Mouse (Mus musculus) heart, embryonic 11.5 days (tissue): ENCODE results near the gene Fgfrl1. TPM values are rescaled to one million over a fixed set of nuclear protein-coding genes. Genes with fewer than 3 reads are reported as not detected.

Source experiments
- ATAC-seq: fragments of 200-750 bp; cut with Nextera tagmentation; replicated peaks from 2 replicates; pipeline ENCODE4 v1.8.0; 2017; ENCODE audit warnings: moderate library complexity; ENCODE audit not compliant: insufficient number of reproducible peaks, low FRiP score, low TSS enrichment
- H3K27ac ChIP-seq: fragments of 300-500 bp; sonication (generic); 2 replicates; pipeline ENCODE4 v1.5.1; 2014; ENCODE audit warnings: mild to moderate bottlenecking, low read depth, low read length
- H3K27me3 ChIP-seq: fragments of 300-500 bp; sonication (generic); 2 replicates; pipeline ENCODE4 v1.6.1; 2014; ENCODE audit warnings: mild to moderate bottlenecking, low read length, mixed read lengths; ENCODE audit not compliant: control insufficient read depth, insufficient read depth
- H3K36me3 ChIP-seq: fragments of 300-500 bp; sonication (generic); 2 replicates; pipeline ENCODE4 v1.6.1; 2014; ENCODE audit warnings: mild to moderate bottlenecking, low read length, moderate library complexity, mixed read lengths; ENCODE audit not compliant: control insufficient read depth, insufficient read depth
- H3K4me1 ChIP-seq: fragments of 300-500 bp; sonication (generic); 2 replicates; pipeline ENCODE4 v1.6.1; 2014; ENCODE audit warnings: low read length; ENCODE audit not compliant: control insufficient read depth, insufficient read depth
- H3K4me2 ChIP-seq: fragments of 300-500 bp; sonication (generic); 2 replicates; pipeline ENCODE4 v1.6.1; 2014; ENCODE audit warnings: mild to moderate bottlenecking, moderate library complexity
- H3K4me3 ChIP-seq: fragments of 300-500 bp; sonication (generic); 2 replicates; pipeline ENCODE4 v1.5.1; 2014; ENCODE audit warnings: low read depth, low read length
- H3K9ac ChIP-seq: fragments of 300-500 bp; sonication (generic); 2 replicates; pipeline ENCODE4 v1.6.1; 2014; ENCODE audit warnings: mild to moderate bottlenecking, low read depth, low read length, moderate library complexity
- H3K9me3 ChIP-seq: fragments of 300-500 bp; sonication (generic); replicated peaks from 2 replicates; pipeline ENCODE4 v1.6.1; 2016; ENCODE audit warnings: low read length; ENCODE audit not compliant: control insufficient read depth
- WGBS: fragments of 180-500 bp; shearing (Covaris S2); extraction: QIAGEN DNeasy Blood & Tissue Kit; methylation state at CpG from one replicate; pipeline ENCODE4 v1.1.7; 2014; ENCODE audit not compliant: insufficient replicate concordance; 5-methylcytosine and 5-hydroxymethylcytosine counted together
- polyA plus RNA-seq: library from polyadenylated mRNA; unstranded; fragments of >200 nt; fragmentation: Nextera tagmentation; extraction: Ambion mirVana; gene quantifications from 2 replicates; pipeline ENCODE4 v1.2.1, GENCODE M21; 2014

Gene Fgfrl1
- polyA plus RNA-seq, 1 experiment from 2014 or later, result 28.0 TPM

DNA sequence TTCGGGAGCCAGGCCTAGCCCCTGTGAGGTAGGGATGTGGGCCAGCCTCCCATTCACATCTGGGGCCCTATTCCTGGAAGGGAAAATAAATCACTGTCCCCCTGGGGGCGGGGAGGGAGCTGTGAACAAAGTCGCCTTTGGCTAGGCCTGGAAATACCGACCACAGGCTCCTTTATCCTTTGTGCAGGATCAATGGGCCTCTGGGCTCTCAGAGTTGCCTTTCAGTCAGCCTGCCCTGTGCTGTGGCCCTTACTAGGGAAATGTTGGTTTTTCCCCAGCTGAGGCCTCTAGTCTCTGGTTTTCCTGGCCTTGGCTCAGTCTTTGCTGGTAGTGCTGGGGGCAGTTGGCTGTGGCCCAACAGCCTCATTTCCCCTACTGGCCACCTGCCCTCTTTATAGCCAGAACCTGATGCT lies 5.2 kb downstream of the Fgfrl1 start:
- Histone ChIP-seq H3K36me3 (peaks cover 5% of the 10 kb centered on the region; the same call in 1 of the 2 replicates), H3K4me3 (no peak overlapping the region), H3K27me3 (0 out of 2 replicates have a peak, but pooled peaks cover 3% of the 10 kb centered on the region), H3K27ac (peak overlapping the region; percentile 29; the same call in 1 of the 2 replicates), H3K9ac (no peak overlapping the region), H3K9me3 (no peaks in the 10 kb centered on the region), H3K4me2 (peak overlapping the region; percentile 27), H3K4me1 (peaks cover 52% of the 10 kb centered on the region)
- ATAC-seq, result no peak
- 66% methylated on average over 4 of the region's 4 CpGs for WGBS

DNA sequence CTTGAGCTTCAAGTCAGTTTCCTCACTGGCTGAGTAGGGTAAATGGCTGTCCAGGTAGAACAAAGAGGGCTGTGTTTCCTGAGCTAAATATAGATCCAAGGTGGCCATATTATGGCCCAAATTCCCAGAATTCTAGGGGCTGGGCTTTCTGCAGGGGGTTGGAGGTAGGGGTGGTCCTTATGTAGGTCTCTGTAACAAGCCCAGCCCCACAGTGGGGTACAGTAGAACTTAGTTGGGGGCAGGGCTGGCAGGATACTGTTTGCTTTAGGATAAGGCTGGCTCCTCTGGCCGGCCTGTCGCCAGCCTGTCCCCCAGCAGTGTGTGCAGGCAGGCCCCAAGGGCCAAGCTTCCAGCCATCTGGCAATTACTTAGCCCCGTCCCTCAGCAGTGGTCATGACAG lies 8.2 kb downstream of the Fgfrl1 start:
- peaks cover 60% of the 10 kb centered on the region for H3K4me1 ChIP-seq
- H3K27ac ChIP-seq, result peak overlapping the region; percentile 54
- no peaks in the 10 kb centered on the region for H3K9me3 ChIP-seq
- no peak overlapping the region for H3K9ac ChIP-seq
- no peaks in the 10 kb centered on the region for H3K27me3 ChIP-seq
- peaks cover 8% of the 10 kb centered on the region for H3K36me3 ChIP-seq
- peak; percentile 39 for ATAC-seq
- no peak overlapping the region for H3K4me2 ChIP-seq
- H3K4me3 ChIP-seq, result no peak overlapping the region
- WGBS, result 16% methylated on average over 3 of the region's 3 CpGs

- no peaks in the 10 kb centered on the region for H3K9me3 ChIP-seq
- WGBS, result 69% methylated on average over 10 of the region's 10 CpGs
- no peaks in the 10 kb centered on the region for H3K27me3 ChIP-seq
- no peak for ATAC-seq
- no peak overlapping the region for H3K4me3 ChIP-seq
- H3K27ac ChIP-seq, result peak overlapping the region; percentile 31
- peaks cover 16% of the 10 kb centered on the region for H3K36me3 ChIP-seq
- H3K4me2 ChIP-seq, result no peak overlapping the region
- H3K9ac ChIP-seq, result no peak overlapping the region
- peaks cover 50% of the 10 kb centered on the region for H3K4me1 ChIP-seq
Measured at GRCm38 (mm10) chr5:108701341-108702021, 9.3 kb downstream of the Fgfrl1 start.

- H3K9me3 ChIP-seq, result no peaks in the 10 kb centered on the region
- 0 out of 2 replicates have a peak overlapping the region, but pooled peaks have one; percentile 12 for H3K9ac ChIP-seq
- no peak overlapping the region for H3K4me3 ChIP-seq
- 0 out of 2 replicates have a peak, but pooled peaks have one; percentile 2 for ATAC-seq
- peaks cover 19% of the 10 kb centered on the region for H3K36me3 ChIP-seq
- peaks cover 44% of the 10 kb centered on the region for H3K4me1 ChIP-seq
- H3K4me2 ChIP-seq, result no peak overlapping the region
- no peak overlapping the region for H3K27ac ChIP-seq
- no peaks in the 10 kb centered on the region for H3K27me3 ChIP-seq
- WGBS, result 61% methylated on average over 12 of the region's 12 CpGs
Measured at GRCm38 (mm10) chr5:108703754-108704626, 11.8 kb downstream of the Fgfrl1 start.

DNA sequence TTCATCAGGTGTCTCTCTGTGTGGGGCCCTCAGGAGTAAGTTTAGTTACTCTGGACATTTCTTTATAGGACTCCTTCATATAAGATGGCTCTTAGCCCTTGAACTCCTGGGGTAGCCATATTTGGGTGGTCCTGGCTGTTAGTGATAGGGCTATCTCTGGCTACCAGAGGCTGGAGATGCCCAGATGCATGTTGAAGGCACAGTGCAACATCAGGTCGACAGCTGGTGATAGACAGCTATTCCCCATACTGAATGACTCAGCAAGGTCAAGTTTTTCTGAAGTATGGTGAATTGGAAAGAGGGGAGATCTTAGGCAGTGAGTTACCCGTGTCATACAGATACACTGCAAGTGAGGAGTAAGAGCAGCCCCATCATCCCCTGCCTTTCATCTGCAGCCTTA lies 15.6 kb downstream of the Fgfrl1 start:
- peaks cover 15% of the 10 kb centered on the region; the same call in 1 of the 2 replicates for H3K4me1 ChIP-seq
- H3K4me2 ChIP-seq, result no peak overlapping the region; the same call in 1 of the 2 replicates
- peaks cover 19% of the 10 kb centered on the region for H3K36me3 ChIP-seq
- H3K4me3 ChIP-seq, result no peak overlapping the region
- H3K27me3 ChIP-seq, result no peaks in the 10 kb centered on the region
- no peaks in the 10 kb centered on the region for H3K9me3 ChIP-seq
- H3K27ac ChIP-seq, result peak overlapping the region; percentile 75
- WGBS, result 57% methylated on average over 2 of the region's 2 CpGs
- H3K9ac ChIP-seq, result no peak overlapping the region
- peak; percentile 29; the same call in 1 of the 2 replicates for ATAC-seq

DNA sequence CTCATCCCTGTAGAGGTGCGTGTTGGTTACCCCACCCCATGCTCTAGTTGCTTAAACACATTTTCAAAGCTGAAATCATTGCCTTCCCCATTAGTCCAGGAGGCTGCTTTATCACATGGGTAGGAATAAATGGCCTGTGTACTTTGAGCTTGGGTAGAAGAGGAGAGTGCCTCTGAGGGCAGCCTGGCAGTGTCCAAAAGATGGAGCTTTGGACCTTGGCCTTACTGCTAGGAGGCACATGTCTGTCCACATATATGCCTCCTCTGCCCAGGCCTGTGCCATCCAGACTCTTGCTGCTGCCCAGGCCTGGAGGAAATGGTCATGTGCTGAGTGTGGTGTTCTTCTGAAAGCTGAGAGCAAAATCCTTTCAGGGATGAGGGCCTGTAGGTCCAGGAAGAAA lies 16.2 kb downstream of the Fgfrl1 start:
- Histone ChIP-seq H3K4me1 (peaks cover 13% of the 10 kb centered on the region; the same call in 1 of the 2 replicates), H3K4me2 (no peak overlapping the region), H3K27me3 (no peaks in the 10 kb centered on the region), H3K9ac (no peak overlapping the region), H3K27ac (peak overlapping the region; percentile 75), H3K4me3 (no peak overlapping the region), H3K9me3 (no peaks in the 10 kb centered on the region), H3K36me3 (peaks cover 19% of the 10 kb centered on the region)
- WGBS, result 92% methylated on average over 1 of the region's 1 CpGs
- ATAC-seq, result no peak

DNA sequence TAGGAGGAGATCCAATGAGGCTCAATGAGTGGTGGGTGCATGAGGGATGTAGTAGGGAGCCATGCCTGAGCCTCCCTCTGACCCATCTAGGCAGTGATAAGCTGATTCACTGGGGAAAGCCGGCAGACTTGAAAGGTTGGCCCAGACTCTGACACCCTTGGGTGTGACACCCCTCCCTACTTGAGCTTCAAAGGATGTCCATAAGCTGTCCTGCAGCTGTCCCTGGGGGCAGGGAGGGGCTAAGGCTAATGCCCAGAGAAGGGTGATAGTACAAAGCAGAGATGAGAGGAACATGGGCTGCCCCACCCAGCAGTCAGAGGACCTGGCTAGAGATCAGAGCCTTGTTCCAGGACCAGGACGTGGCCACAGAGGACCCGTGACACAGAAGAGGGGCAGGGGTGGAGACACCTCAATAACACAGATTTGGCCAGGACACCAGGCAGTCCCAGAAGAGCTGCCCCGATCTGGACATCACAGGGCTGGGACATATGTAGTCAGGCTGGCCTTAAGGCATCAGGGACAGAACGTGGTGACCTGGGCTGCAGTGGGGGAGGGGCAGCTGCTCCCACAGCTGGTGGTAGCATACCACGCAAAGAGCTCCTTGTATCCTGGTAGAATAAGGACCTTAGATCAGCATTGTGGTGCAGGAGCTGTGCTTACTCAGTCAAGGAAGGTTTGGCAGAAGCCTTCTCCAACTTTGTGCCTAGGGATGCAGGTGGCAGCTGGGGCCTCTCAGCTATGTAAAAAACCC lies 17.0 kb downstream of the Fgfrl1 start:
- ATAC-seq, result peak; percentile 74
- 30% methylated on average over 6 of the region's 6 CpGs for WGBS
- H3K27ac ChIP-seq, result peak overlapping the region; percentile 38; the same call in 1 of the 2 replicates

GRCm38 (mm10) chr5:108711968-108712367 lies 19.8 kb downstream of the Fgfrl1 start:
- Histone ChIP-seq H3K9me3 (no peaks in the 10 kb centered on the region), H3K27me3 (no peaks in the 10 kb centered on the region; the same call in 1 of the 2 replicates), H3K27ac (no peak overlapping the region), H3K4me1 (peaks cover 12% of the 10 kb centered on the region; the same call in 1 of the 2 replicates), H3K4me2 (no peak overlapping the region), H3K9ac (no peak overlapping the region), H3K36me3 (peaks cover 8% of the 10 kb centered on the region; the same call in 1 of the 2 replicates), H3K4me3 (no peak overlapping the region)
- ATAC-seq, result no peak
- 75% methylated on average over 6 of the region's 6 CpGs for WGBS

More for the DNA sequence above, 17.0 kb downstream of the Fgfrl1 start:
- Histone ChIP-seq H3K4me1 (peaks cover 13% of the 10 kb centered on the region; the same call in 1 of the 2 replicates), H3K36me3 (peaks cover 19% of the 10 kb centered on the region), H3K9ac (no peak overlapping the region), H3K9me3 (no peaks in the 10 kb centered on the region), H3K27me3 (no peaks in the 10 kb centered on the region; the same call in 1 of the 2 replicates), H3K4me3 (no peak overlapping the region), H3K4me2 (no peak overlapping the region; the same call in 1 of the 2 replicates)
